Mouse (Mus musculus): ENCODE measurements around the gene Mapk8.

- no peak for TF ChIP-seq ZC3H11A (IDR thresholded peaks at IDR 0.05; ENCODE audit: borderline replicate concordance, low read depth, low read length)
- no peak for TF ChIP-seq ZNF384 (IDR thresholded peaks at IDR 0.05; ENCODE audit: low read depth, low read length)
- no peak for TF ChIP-seq MAFK (IDR thresholded peaks at IDR 0.05; ENCODE audit: insufficient read depth, low read depth, low read length)
Measured at GRCm38 (mm10) chr14:33467766-33468165, 20.8 kb upstream of the Mapk8 start.
